Mouse (Mus musculus) ES-E14 (cell line): ENCODE results near the gene Fndc3b. TPM values are rescaled to one million over a fixed set of nuclear protein-coding genes. Genes with fewer than 3 reads are reported as not detected.

ENCODE experiments used
- DNase-seq: peaks from one replicate; pipeline ENCODE4 v3.0.0-alpha.2; 2013; ENCODE audit warnings: low read depth, low spot score
- H3K27ac ChIP-seq: 2 replicates; pipeline ENCODE4 v1.5.1; 2012; ENCODE audit warnings: low read depth, mild to moderate bottlenecking, low read length, moderate library complexity, mixed read lengths; ENCODE audit not compliant: poor library complexity, insufficient read depth, severe bottlenecking
- H3K36me3 ChIP-seq: 2 replicates; pipeline ENCODE4 v1.6.1; 2012; ENCODE audit warnings: mild to moderate bottlenecking, low read length, moderate library complexity, mixed read lengths; ENCODE audit not compliant: control insufficient read depth, poor library complexity, insufficient read depth, severe bottlenecking
- H3K4me1 ChIP-seq, 2 experiments: fragments of 150-350 bp in 1 of 2; sonication (generic) in 1 of 2; 2 replicates each; pipeline ENCODE4 v1.6.1; 2012; ENCODE audit warnings: low read length in 2 of 2, mild to moderate bottlenecking in 1 of 2, mixed read lengths in 1 of 2; ENCODE audit not compliant: control insufficient read depth in 2 of 2, insufficient read depth in 2 of 2, poor library complexity in 1 of 2
- H3K4me3 ChIP-seq, 2 experiments: fragments of 150-350 bp in 1 of 2; sonication (generic) in 1 of 2; 2 replicates each; pipeline ENCODE4 v1.5.1; 2012; ENCODE audit warnings: low read length in 2 of 2, low read depth in 1 of 2, mild to moderate bottlenecking in 1 of 2, mixed read lengths in 1 of 2; ENCODE audit not compliant: insufficient read depth in 1 of 2, poor library complexity in 1 of 2, severe bottlenecking in 1 of 2
- H3K9ac ChIP-seq: 2 replicates; pipeline ENCODE4 v1.6.1; 2012; ENCODE audit warnings: low read depth, mild to moderate bottlenecking, low read length, mixed read lengths; ENCODE audit not compliant: poor library complexity, insufficient read depth, severe bottlenecking
- H3K9me3 ChIP-seq: fragments of 150-350 bp; sonication (generic); 2 replicates; pipeline ENCODE4 v1.6.1; 2012; ENCODE audit warnings: low read depth, mild to moderate bottlenecking, low read length; ENCODE audit not compliant: control insufficient read depth, insufficient read depth
- CHD2 ChIP-seq: IDR thresholded peaks from 2 replicates; pipeline ENCODE4 v1.6.1; 2014; ENCODE audit warnings: mild to moderate bottlenecking, low read depth, low read length, inconsistent platforms
- HCFC1 ChIP-seq: IDR thresholded peaks from 2 replicates; pipeline ENCODE4 v1.6.1; 2012; ENCODE audit warnings: low read length, inconsistent platforms, borderline replicate concordance; ENCODE audit not compliant: insufficient read depth
- MAFK ChIP-seq: IDR thresholded peaks from 2 replicates; pipeline ENCODE4 v1.6.1; 2014; ENCODE audit warnings: mild to moderate bottlenecking, low read depth, low read length, inconsistent platforms; ENCODE audit not compliant: insufficient read depth
- ZC3H11A ChIP-seq: IDR thresholded peaks from 2 replicates; pipeline ENCODE4 v1.6.1; 2012; ENCODE audit warnings: low read depth, mild to moderate bottlenecking, inconsistent platforms, low read length, borderline replicate concordance
- ZNF384 ChIP-seq: IDR thresholded peaks from 2 replicates; pipeline ENCODE4 v1.6.1; 2012; ENCODE audit warnings: low read depth, low read length, inconsistent platforms
- in situ Hi-C, 2 experiments: fragments of 600-800 bp; cut with MboI; formaldehyde crosslinking; loops; one replicate each; pipeline ENCODE4 v1.15.1; 2025; ENCODE audit warnings: low sequenced_read_pairs in 2 of 2, inconsistent platforms in 1 of 2; ENCODE audit not compliant: unreplicated experiment in 2 of 2
- total RNA-seq: library from RNA; depleted of rRNA; stranded (reverse); fragments of 300-350 nt; gene quantifications from 2 replicates; pipeline ENCODE4 v1.2.3, GENCODE M21; 2012

Gene Fndc3b
- total RNA-seq, 1 experiment = 16.6 TPM

DNA sequence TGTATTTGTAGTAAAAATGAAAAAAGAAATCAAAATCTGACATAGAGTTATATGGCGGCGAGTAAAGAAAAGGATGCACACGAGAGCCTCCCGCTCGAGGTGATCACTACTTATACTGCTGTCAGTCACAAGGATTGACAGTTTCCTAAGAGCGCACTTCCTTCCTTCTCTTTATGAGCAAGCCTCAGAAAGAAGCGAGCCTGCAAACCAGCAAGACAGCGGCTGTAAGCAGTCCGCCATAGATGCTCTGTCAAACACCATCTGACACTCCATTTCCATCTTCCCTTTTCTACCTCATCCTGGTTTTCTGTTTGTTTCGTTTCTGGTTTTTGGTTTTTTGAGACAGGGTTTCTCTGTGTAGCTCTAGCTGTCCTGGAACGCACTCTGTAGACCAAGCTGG is 61.0 kb downstream of the Fndc3b start:
- Histone ChIP-seq H3K4me1 (peaks cover 3 to 9% of the 10 kb centered on the region in 2 experiments; a peak in 3 of 4 replicates), H3K4me3 (no peak overlapping the region), H3K36me3 (no peaks in the 10 kb centered on the region), H3K27ac (no peak overlapping the region), H3K9me3 (no peaks in the 10 kb centered on the region), H3K9ac (no peak overlapping the region)
- no peak for DNase-seq
- in situ Hi-C loops = no loop called here
- TF ChIP-seq ZC3H11A = no peak

DNA sequence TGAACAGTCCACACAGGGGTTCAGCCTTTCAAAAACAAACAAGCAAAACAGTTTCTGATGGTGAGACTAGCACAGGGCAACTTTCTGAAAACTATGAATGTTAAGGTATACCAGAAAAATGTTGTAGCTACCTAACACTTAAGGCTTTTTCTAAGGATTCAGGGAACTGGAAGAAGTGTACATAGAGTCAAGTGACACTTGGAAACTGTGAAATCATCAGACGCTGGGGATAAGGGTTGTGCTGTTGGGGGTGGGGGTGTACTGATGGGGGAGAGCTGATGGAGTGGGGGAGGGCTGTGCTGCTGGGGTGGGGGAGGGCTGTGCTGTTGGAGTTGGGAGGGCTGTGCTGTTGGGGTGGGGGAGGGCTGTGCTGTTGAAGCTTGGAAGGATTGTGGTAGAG is 61.8 kb downstream of the Fndc3b start:
- H3K27ac ChIP-seq = no peak overlapping the region

GRCm38 (mm10) chr3:27642381-27642780 is 68.7 kb downstream of the Fndc3b start:
- H3K4me3 ChIP-seq = no peak overlapping the region
- H3K36me3 ChIP-seq = peaks cover 7% of the 10 kb centered on the region; the same call in 1 of the 2 replicates
- no peak overlapping the region for H3K27ac ChIP-seq
- H3K9ac ChIP-seq = no peak overlapping the region
- H3K4me1 ChIP-seq = peaks cover 0 to 3% of the 10 kb centered on the region in 2 experiments; a peak in 1 of 4 replicates
- no peaks in the 10 kb centered on the region for H3K9me3 ChIP-seq
- DNase-seq = no peak
- no peak for TF ChIP-seq ZC3H11A
- TF ChIP-seq MAFK = no peak
- no peak for TF ChIP-seq HCFC1
- no peak for TF ChIP-seq ZNF384
- no peak for TF ChIP-seq CHD2
- in situ Hi-C loops = no loop called here

More for the DNA sequence above, 61.8 kb downstream of the Fndc3b start:
- Histone ChIP-seq H3K9ac (no peak overlapping the region), H3K36me3 (no peaks in the 10 kb centered on the region), H3K4me3 (no peak overlapping the region), H3K4me1 (peaks cover 1 to 5% of the 10 kb centered on the region in 2 experiments; a peak in 2 of 4 replicates), H3K9me3 (no peaks in the 10 kb centered on the region)
- in situ Hi-C loops = no loop called here
- no peak for DNase-seq
- TF ChIP-seq MAFK = no peak
- no peak for TF ChIP-seq ZNF384
- no peak for TF ChIP-seq HCFC1
- no peak for TF ChIP-seq ZC3H11A
- TF ChIP-seq CHD2 = no peak

GRCm38 (mm10) chr3:27639701-27640100 is 71.4 kb downstream of the Fndc3b start:
- no peaks in the 10 kb centered on the region for H3K9me3 ChIP-seq
- peaks cover 7% of the 10 kb centered on the region; the same call in 1 of the 2 replicates for H3K36me3 ChIP-seq
- H3K4me1 ChIP-seq = peaks cover 0 to 3% of the 10 kb centered on the region in 2 experiments; a peak in 1 of 4 replicates
- no peak for DNase-seq
- TF ChIP-seq HCFC1 (no peak), ZC3H11A (no peak), MAFK (no peak), CHD2 (no peak)
- no peak overlapping the region for H3K27ac ChIP-seq
- H3K9ac ChIP-seq = no peak overlapping the region
- no peak overlapping the region for H3K4me3 ChIP-seq
- in situ Hi-C loops = no loop called here

- Histone ChIP-seq H3K4me3 (no peak overlapping the region), H3K36me3 (peaks cover 7% of the 10 kb centered on the region; the same call in 1 of the 2 replicates), H3K27ac (no peak overlapping the region), H3K9me3 (no peaks in the 10 kb centered on the region), H3K9ac (no peak overlapping the region), H3K4me1 (peaks cover 0 to 3% of the 10 kb centered on the region in 2 experiments; a peak in 1 of 4 replicates)
- in situ Hi-C loops = no loop called here
- no peak for TF ChIP-seq ZNF384
- no peak for DNase-seq
Measured at GRCm38 (mm10) chr3:27637046-27637661, 74.0 kb downstream of the Fndc3b start.
